Mouse (Mus musculus) v-Abl transformed pro-B cells (cell line): ENCODE measurements around the gene Slc20a1.

Experiments
- in situ Hi-C, 2 experiments: fragments of 400-800 bp; cut with MboI; formaldehyde crosslinking; loops; one replicate each; pipeline ENCODE4 v1.15.1; 2025; ENCODE audit not compliant: unreplicated experiment in 2 of 2

Gene Slc20a1

GRCm38 (mm10) chr2:129198436-129199327 is at the start of gene Slc20a1:
TSS of gene Slc20a1 (plus strand) at chr2:129198764.
- in situ Hi-C loops, result no loop called here

- in situ Hi-C loops, result no loop called here
Observed at GRCm38 (mm10) chr2:129148836-129149235, 49.7 kb upstream of the Slc20a1 start.

GRCm38 (mm10) chr2:129150386-129150785 is 48.2 kb upstream of the Slc20a1 start:
- in situ Hi-C loops, result loop anchor here (25.0 kb wide), 1 partner anchor 262 kb away; no protein-coding TSS in a partner anchor

GRCm38 (mm10) chr2:129151111-129151510 is 47.5 kb upstream of the Slc20a1 start:
- in situ Hi-C loops, result loop anchor here (25.0 kb wide), 1 partner anchor 261 kb away; no protein-coding TSS in a partner anchor

GRCm38 (mm10) chr2:129152751-129153150 is 45.8 kb upstream of the Slc20a1 start:
- in situ Hi-C loops, result loop anchor here (25.0 kb wide), 1 partner anchor 260 kb away; no protein-coding TSS in a partner anchor

- in situ Hi-C loops, result loop anchor here (25.0 kb wide), 1 partner anchor 247 kb away; no protein-coding TSS in a partner anchor
Observed at GRCm38 (mm10) chr2:129164815-129165214, 33.7 kb upstream of the Slc20a1 start.

GRCm38 (mm10) chr2:129166466-129167463 is 31.8 kb upstream of the Slc20a1 start:
- in situ Hi-C loops, result loop anchor here (25.0 kb wide), 1 partner anchor 246 kb away; no protein-coding TSS in a partner anchor

- in situ Hi-C loops, result loop anchor here (10.0 to 25.0 kb wide), 2 partner anchors 239 to 301 kb away; no protein-coding TSS in a partner anchor
Observed at GRCm38 (mm10) chr2:129173386-129173785, 25.2 kb upstream of the Slc20a1 start.

GRCm38 (mm10) chr2:129174474-129174873 is 24.1 kb upstream of the Slc20a1 start:
- in situ Hi-C loops, result loop anchor here (10.0 to 25.0 kb wide), 2 partner anchors 238 to 300 kb away; no protein-coding TSS in a partner anchor

GRCm38 (mm10) chr2:129175636-129176035 is 22.9 kb upstream of the Slc20a1 start:
- in situ Hi-C loops, result loop anchor here (5.0 to 10.0 kb wide), 3 partner anchors 82 to 299 kb away; no protein-coding TSS in a partner anchor

- in situ Hi-C loops, result loop anchor here (5.0 to 10.0 kb wide), 3 partner anchors 80 to 298 kb away; no protein-coding TSS in a partner anchor
Observed at GRCm38 (mm10) chr2:129176676-129177420, 21.7 kb upstream of the Slc20a1 start.

GRCm38 (mm10) chr2:129177661-129178060 is 20.9 kb upstream of the Slc20a1 start:
- in situ Hi-C loops, result loop anchor here (5.0 to 10.0 kb wide), 3 partner anchors 80 to 297 kb away; no protein-coding TSS in a partner anchor

- in situ Hi-C loops, result loop anchor here (5.0 to 10.0 kb wide), 3 partner anchors 79 to 296 kb away; no protein-coding TSS in a partner anchor
Observed at GRCm38 (mm10) chr2:129178182-129178908, 20.2 kb upstream of the Slc20a1 start.

GRCm38 (mm10) chr2:129179946-129180853 is 18.4 kb upstream of the Slc20a1 start:
- in situ Hi-C loops, result loop anchor here (5.0 to 10.0 kb wide), 3 partner anchors 77 to 295 kb away; no protein-coding TSS in a partner anchor

GRCm38 (mm10) chr2:129181509-129181908 is 17.1 kb upstream of the Slc20a1 start:
- in situ Hi-C loops, result loop anchor here in 1 of 2 experiments (5.0 kb wide), 1 partner anchor 234 kb away; no protein-coding TSS in a partner anchor

- in situ Hi-C loops, result loop anchor here in 1 of 2 experiments (5.0 kb wide), 1 partner anchor 235 kb away; no protein-coding TSS in a partner anchor
Observed at GRCm38 (mm10) chr2:129182412-129182811, 16.2 kb upstream of the Slc20a1 start.

GRCm38 (mm10) chr2:129183561-129184031 is 15.0 kb upstream of the Slc20a1 start:
- in situ Hi-C loops, result loop anchor here in 1 of 2 experiments (5.0 kb wide), 1 partner anchor 236 kb away; no protein-coding TSS in a partner anchor
